Mouse (Mus musculus) bone marrow, adult 2 months (tissue): ENCODE results near the gene Fam189b.

Experiments used
- CTCF ChIP-seq: fragments of 200-500 bp; IDR thresholded peaks from 2 replicates; pipeline ENCODE4 v1.5.1; 2011; ENCODE audit warnings: low read length, control low read depth; ENCODE audit not compliant: control insufficient read depth, insufficient read depth
- POLR2A ChIP-seq: fragments of 200-500 bp; IDR thresholded peaks from 2 replicates; pipeline ENCODE4 v1.6.1; 2011; ENCODE audit warnings: low read depth, mild to moderate bottlenecking, control low read depth, low read length, borderline replicate concordance; ENCODE audit not compliant: control insufficient read depth

- TF ChIP-seq CTCF (no peak), POLR2A (no peak)
Observed at GRCm38 (mm10) chr3:89226900-89227299, 44.0 kb downstream of the Fam189b start, which contains the start of gene Mtx1.
